Mouse (Mus musculus) heart, embryonic 10.5 days (tissue): ENCODE measurements at regions not wholly inside any gene's neighbourhood (a gene's known extent, or its start where the extent isn't known, plus 50 kb on each side); places are given as distances from the start of the nearest gene placed in this dataset.

Source experiments
- DNase-seq: peaks from one replicate; pipeline ENCODE4 v3.0.0-alpha.2; 2017; ENCODE audit warnings: low spot score
- H3K27ac ChIP-seq: fragments of 300-500 bp; sonication (generic); 2 replicates; pipeline ENCODE4 v1.5.1; 2016; ENCODE audit warnings: mild to moderate bottlenecking
- H3K27me3 ChIP-seq: fragments of 300-500 bp; sonication (generic); 2 replicates; pipeline ENCODE4 v1.6.1; 2016; ENCODE audit warnings: mild to moderate bottlenecking; ENCODE audit not compliant: poor library complexity, insufficient read depth, severe bottlenecking
- H3K36me3 ChIP-seq: fragments of 300-500 bp; sonication (generic); 2 replicates; pipeline ENCODE4 v1.6.1; 2016; ENCODE audit warnings: mild to moderate bottlenecking, moderate library complexity
- H3K4me1 ChIP-seq: fragments of 300-500 bp; sonication (generic); 2 replicates; pipeline ENCODE4 v1.6.1; 2016; ENCODE audit warnings: mild to moderate bottlenecking
- H3K4me3 ChIP-seq: fragments of 300-500 bp; sonication (generic); 2 replicates; pipeline ENCODE4 v1.5.1; 2016; ENCODE audit warnings: mild to moderate bottlenecking, moderate library complexity
- H3K9me3 ChIP-seq: fragments of 300-500 bp; sonication (generic); 2 replicates; pipeline ENCODE4 v1.6.1; 2016; ENCODE audit warnings: mild to moderate bottlenecking, moderate library complexity
- WGBS: fragments of 180-500 bp; shearing (Covaris S2); methylation state at CpG from one replicate; pipeline ENCODE4 v1.1.7; 2016; 5-methylcytosine and 5-hydroxymethylcytosine counted together

GRCm38 (mm10) chr4:124193059-124193721 is 275.4 kb upstream of the 4930535I16Rik start:
- Histone ChIP-seq H3K4me1 (peaks cover 18% of the 10 kb centered on the region; the same call in 1 of the 2 replicates), H3K27me3 (peaks cover 89% of the 10 kb centered on the region), H3K36me3 (no peaks in the 10 kb centered on the region), H3K9me3 (no peaks in the 10 kb centered on the region), H3K27ac (no peak overlapping the region), H3K4me3 (no peak overlapping the region)
- WGBS = 77% methylated on average over 15 of the region's 15 CpGs
- DNase-seq = no peak

- peaks cover 10% of the 10 kb centered on the region; the same call in 1 of the 2 replicates for H3K4me1 ChIP-seq
- DNase-seq = no peak
- H3K27ac ChIP-seq = no peak overlapping the region
- H3K27me3 ChIP-seq = peaks cover 80% of the 10 kb centered on the region
- H3K9me3 ChIP-seq = no peaks in the 10 kb centered on the region
- no peak overlapping the region for H3K4me3 ChIP-seq
- no peaks in the 10 kb centered on the region for H3K36me3 ChIP-seq
- WGBS = 71% methylated on average over 4 of the region's 4 CpGs
Observed at GRCm38 (mm10) chr4:124190775-124191174, 273.0 kb upstream of the 4930535I16Rik start.

- Histone ChIP-seq H3K4me3 (no peak overlapping the region), H3K27ac (no peak overlapping the region), H3K36me3 (no peaks in the 10 kb centered on the region), H3K4me1 (peaks cover 10% of the 10 kb centered on the region; the same call in 1 of the 2 replicates), H3K9me3 (no peaks in the 10 kb centered on the region), H3K27me3 (peaks cover 75% of the 10 kb centered on the region)
- no peak for DNase-seq
- 63% methylated on average over 13 of the region's 13 CpGs for WGBS
Observed at GRCm38 (mm10) chr4:124189993-124190385, 272.2 kb upstream of the 4930535I16Rik start.

GRCm38 (mm10) chr4:124189352-124189992 is 271.6 kb upstream of the 4930535I16Rik start:
- H3K4me3 ChIP-seq = no peak overlapping the region
- H3K27ac ChIP-seq = no peak overlapping the region
- peaks cover 10% of the 10 kb centered on the region; the same call in 1 of the 2 replicates for H3K4me1 ChIP-seq
- 16% methylated on average over 24 of the region's 24 CpGs for WGBS
- no peaks in the 10 kb centered on the region for H3K36me3 ChIP-seq
- no peaks in the 10 kb centered on the region for H3K9me3 ChIP-seq
- H3K27me3 ChIP-seq = peaks cover 76% of the 10 kb centered on the region
- no peak for DNase-seq

- 71% methylated on average over 4 of the region's 4 CpGs for WGBS
- H3K4me3 ChIP-seq = no peak overlapping the region
- peaks cover 75% of the 10 kb centered on the region for H3K27me3 ChIP-seq
- no peak overlapping the region for H3K27ac ChIP-seq
- no peaks in the 10 kb centered on the region for H3K36me3 ChIP-seq
- no peaks in the 10 kb centered on the region for H3K9me3 ChIP-seq
- H3K4me1 ChIP-seq = peaks cover 10% of the 10 kb centered on the region; the same call in 1 of the 2 replicates
- DNase-seq = no peak
Observed at GRCm38 (mm10) chr4:124187108-124187507, 269.3 kb upstream of the 4930535I16Rik start.

GRCm38 (mm10) chr4:124181335-124181734 is 263.5 kb upstream of the 4930535I16Rik start:
- 79% methylated on average over 4 of the region's 4 CpGs for WGBS
- no peak for DNase-seq
- H3K27me3 ChIP-seq = peaks cover 70% of the 10 kb centered on the region
- no peaks in the 10 kb centered on the region for H3K9me3 ChIP-seq
- H3K27ac ChIP-seq = no peak overlapping the region
- H3K4me1 ChIP-seq = peaks cover 10% of the 10 kb centered on the region
- H3K36me3 ChIP-seq = no peaks in the 10 kb centered on the region
- no peak overlapping the region for H3K4me3 ChIP-seq

DNA sequence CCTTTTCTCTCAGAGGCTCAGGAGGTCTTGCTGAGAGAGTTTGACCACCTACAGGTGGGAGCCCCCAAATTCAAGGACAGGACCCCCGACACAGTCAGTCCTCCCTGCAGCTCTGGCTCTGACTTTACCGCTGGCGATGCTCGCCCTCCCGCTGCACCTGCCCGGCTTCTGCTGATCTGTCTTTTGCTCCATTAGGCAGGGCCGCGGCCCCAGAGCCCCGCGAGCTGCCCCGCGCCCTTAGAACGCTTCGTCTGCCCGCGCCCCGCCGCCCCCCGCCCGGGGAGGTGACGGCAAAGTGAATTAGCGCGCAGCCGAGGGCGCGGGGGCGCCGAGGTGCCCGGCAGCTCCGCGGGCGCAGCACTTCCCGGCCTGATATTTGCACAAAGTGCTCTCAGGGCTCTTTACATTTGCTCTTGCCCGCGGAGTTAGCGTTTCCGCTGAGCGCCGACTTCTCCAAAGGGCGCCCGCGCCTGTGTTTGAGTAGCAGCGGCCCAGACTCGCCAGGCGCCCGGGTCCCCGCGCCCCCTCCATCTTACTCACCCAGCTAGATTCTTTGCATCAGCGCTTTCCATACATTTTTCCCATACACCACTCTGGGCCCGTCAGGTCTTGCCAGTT is 260.7 kb upstream of the 4930535I16Rik start:
- Histone ChIP-seq H3K9me3 (no peaks in the 10 kb centered on the region), H3K27ac (peak overlapping the region; percentile 67), H3K36me3 (no peaks in the 10 kb centered on the region), H3K27me3 (peaks cover 73% of the 10 kb centered on the region), H3K4me1 (peaks cover 15% of the 10 kb centered on the region), H3K4me3 (peak overlapping the region; percentile 66)
- DNase-seq = no peak
- WGBS = 1% methylated on average over 50 of the region's 50 CpGs

DNA sequence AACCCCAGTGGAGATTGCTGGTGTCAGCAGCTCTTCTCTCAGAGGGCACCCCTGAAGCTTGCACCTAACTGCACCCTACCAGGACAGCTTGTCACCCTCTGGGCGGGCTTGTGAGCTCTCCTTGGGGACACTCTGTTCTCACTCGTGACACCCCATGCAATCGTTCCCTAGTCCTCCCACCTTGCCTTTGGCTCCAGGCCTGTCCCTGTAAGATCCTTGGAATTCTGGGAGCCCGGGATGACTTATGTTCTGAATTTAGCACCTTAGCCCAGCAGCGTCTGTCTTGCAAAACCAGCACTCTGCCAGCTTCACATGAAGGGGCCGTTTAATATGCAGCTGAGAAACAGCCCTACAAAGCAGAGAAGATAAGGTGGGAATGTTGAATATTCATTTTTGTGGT is 257.7 kb upstream of the 4930535I16Rik start:
- no peak for DNase-seq
- Histone ChIP-seq H3K4me1 (peaks cover 15% of the 10 kb centered on the region), H3K27me3 (peaks cover 53% of the 10 kb centered on the region), H3K36me3 (no peaks in the 10 kb centered on the region), H3K4me3 (no peak overlapping the region), H3K27ac (no peak overlapping the region), H3K9me3 (no peaks in the 10 kb centered on the region)
- 34% methylated on average over 6 of the region's 6 CpGs for WGBS

DNA sequence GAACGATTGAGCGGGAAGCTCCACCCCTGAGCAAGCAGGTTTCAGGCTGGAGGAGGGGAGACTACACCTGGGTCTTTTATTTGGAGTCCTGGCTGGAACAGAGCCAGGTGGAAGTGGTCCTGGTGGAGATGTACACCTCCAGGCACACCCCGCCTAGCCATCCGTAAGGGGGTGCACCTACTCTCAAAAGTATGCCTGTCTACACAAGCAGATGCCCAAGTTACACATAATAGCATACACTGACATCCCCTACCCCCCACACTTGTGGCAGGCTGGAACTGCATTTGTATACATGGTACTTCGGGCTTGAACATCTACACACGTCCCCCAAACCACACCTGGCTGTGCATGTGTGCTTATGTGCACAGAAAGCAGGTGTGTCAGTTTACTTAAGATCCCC is 236.8 kb upstream of the 4930535I16Rik start:
- 85% methylated on average over 6 of the region's 6 CpGs for WGBS

GRCm38 (mm10) chr4:124149771-124150451 is 232.1 kb upstream of the 4930535I16Rik start:
- Histone ChIP-seq H3K36me3 (no peaks in the 10 kb centered on the region), H3K9me3 (no peaks in the 10 kb centered on the region), H3K4me1 (peaks cover 14% of the 10 kb centered on the region; the same call in 1 of the 2 replicates), H3K27ac (no peak overlapping the region), H3K27me3 (peaks cover 69% of the 10 kb centered on the region), H3K4me3 (peak overlapping the region; percentile 54)
- WGBS = 9% methylated on average over 16 of the region's 16 CpGs
- no peak for DNase-seq

More for the DNA sequence above, 236.8 kb upstream of the 4930535I16Rik start:
- H3K36me3 ChIP-seq = no peaks in the 10 kb centered on the region
- peaks cover 39% of the 10 kb centered on the region for H3K27me3 ChIP-seq
- no peaks in the 10 kb centered on the region for H3K9me3 ChIP-seq
- no peak overlapping the region for H3K27ac ChIP-seq
- no peak for DNase-seq
- 0 out of 2 replicates have a peak, but pooled peaks cover 8% of the 10 kb centered on the region for H3K4me1 ChIP-seq
- H3K4me3 ChIP-seq = no peak overlapping the region

GRCm38 (mm10) chr4:124149037-124149436 is 231.2 kb upstream of the 4930535I16Rik start:
- Histone ChIP-seq H3K27ac (no peak overlapping the region), H3K4me1 (peaks cover 14% of the 10 kb centered on the region; the same call in 1 of the 2 replicates), H3K9me3 (no peaks in the 10 kb centered on the region), H3K4me3 (no peak overlapping the region), H3K36me3 (no peaks in the 10 kb centered on the region), H3K27me3 (peaks cover 71% of the 10 kb centered on the region)
- DNase-seq = no peak
- 73% methylated on average over 3 of the region's 3 CpGs for WGBS

DNA sequence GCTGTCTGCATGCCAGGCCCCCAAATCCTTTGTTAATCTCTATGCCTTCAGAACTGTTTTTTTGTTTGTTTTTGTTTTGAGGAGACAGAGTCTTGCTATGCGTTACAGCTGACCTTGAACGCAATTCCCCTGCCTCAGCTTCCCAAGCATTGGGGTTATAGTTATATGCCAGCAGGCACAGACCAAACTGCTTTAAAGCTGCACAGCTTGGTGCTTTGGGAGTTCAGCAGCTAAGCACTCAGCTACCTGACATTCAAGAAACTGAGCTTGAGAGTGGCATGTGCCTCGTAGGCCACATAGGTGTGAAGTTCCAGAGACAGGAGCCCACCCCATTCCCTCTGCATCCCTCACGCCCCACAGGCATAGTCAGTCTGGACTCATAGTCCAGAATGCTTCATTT is 229.5 kb upstream of the 4930535I16Rik start:
- DNase-seq = no peak
- no peak overlapping the region for H3K4me3 ChIP-seq
- 58% methylated on average over 4 of the region's 4 CpGs for WGBS
- no peaks in the 10 kb centered on the region for H3K9me3 ChIP-seq
- H3K27me3 ChIP-seq = peaks cover 57% of the 10 kb centered on the region
- no peaks in the 10 kb centered on the region for H3K36me3 ChIP-seq
- H3K4me1 ChIP-seq = peaks cover 24% of the 10 kb centered on the region; the same call in 1 of the 2 replicates
- no peak overlapping the region for H3K27ac ChIP-seq
